Mouse (Mus musculus): ENCODE results near the gene BC049715. TPM values are rescaled to one million over a fixed set of nuclear protein-coding genes. Genes with fewer than 3 reads are reported as not detected.

BC049715 gene
- polyA plus RNA-seq, 1 experiment from 2014 or later, result 1.8 TPM

- no peak overlapping the region for H3K4me2 ChIP-seq (replicated peaks; ENCODE audit: low read depth)
- H3K27me3 ChIP-seq (replicated peaks; ENCODE audit: control insufficient read depth, insufficient read depth, low read length), result no peaks in the 10 kb centered on the region
- H3K36me3 ChIP-seq (ENCODE audit: control insufficient read depth, insufficient read depth), result no peaks in the 10 kb centered on the region
- 89% methylated on average over 8 of the region's 8 CpGs for WGBS
- H3K4me1 ChIP-seq (replicated peaks; ENCODE audit: control insufficient read depth, insufficient read depth, low read length), result 0 out of 2 replicates have a peak, but pooled peaks cover 4% of the 10 kb centered on the region
- H3K9me3 ChIP-seq (ENCODE audit: control insufficient read depth), result no peaks in the 10 kb centered on the region
- no peak for TF ChIP-seq CTCF (IDR thresholded peaks at IDR 0.05; ENCODE audit: low read depth)
- no peak overlapping the region for H3K27ac ChIP-seq (ENCODE audit: low read depth, low read length)
- no peak overlapping the region for H3K4me3 ChIP-seq (ENCODE audit: low read depth, low read length)
- ATAC-seq, result no peak
- H3K9ac ChIP-seq (ENCODE audit: low read depth, low read length), result no peak overlapping the region
These were observed 26.7 kb upstream of the BC049715 start for GRCm38 (mm10) chr6:136800710-136801109.

- H3K27me3 ChIP-seq (replicated peaks; ENCODE audit: control insufficient read depth, insufficient read depth, low read length), result no peaks in the 10 kb centered on the region
- 0 out of 2 replicates have a peak, but pooled peaks cover 4% of the 10 kb centered on the region for H3K4me1 ChIP-seq (replicated peaks; ENCODE audit: control insufficient read depth, insufficient read depth, low read length)
- H3K36me3 ChIP-seq (ENCODE audit: control insufficient read depth, insufficient read depth), result no peaks in the 10 kb centered on the region
- no peak overlapping the region for H3K27ac ChIP-seq (ENCODE audit: low read depth, low read length)
- no peaks in the 10 kb centered on the region for H3K9me3 ChIP-seq (ENCODE audit: control insufficient read depth)
- TF ChIP-seq CTCF (IDR thresholded peaks at IDR 0.05; ENCODE audit: low read depth), result no peak
- WGBS, result 67% methylated on average over 6 of the region's 6 CpGs
- no peak overlapping the region for H3K4me2 ChIP-seq (replicated peaks; ENCODE audit: low read depth)
- H3K9ac ChIP-seq (ENCODE audit: low read depth, low read length), result no peak overlapping the region
- no peak for ATAC-seq
- H3K4me3 ChIP-seq (ENCODE audit: low read depth, low read length), result no peak overlapping the region
These were observed 26.2 kb upstream of the BC049715 start for GRCm38 (mm10) chr6:136801274-136801673.

GRCm38 (mm10) chr6:136803093-136803738 is 24.2 kb upstream of the BC049715 start:
- no peak for TF ChIP-seq CTCF (IDR thresholded peaks at IDR 0.05; ENCODE audit: low read depth)
- H3K27me3 ChIP-seq (replicated peaks; ENCODE audit: control insufficient read depth, insufficient read depth, low read length), result no peaks in the 10 kb centered on the region
- no peak for ATAC-seq
- no peaks in the 10 kb centered on the region for H3K9me3 ChIP-seq (ENCODE audit: control insufficient read depth)
- H3K4me2 ChIP-seq (replicated peaks; ENCODE audit: low read depth), result peak overlapping the region; percentile 88
- no peaks in the 10 kb centered on the region for H3K36me3 ChIP-seq (ENCODE audit: control insufficient read depth, insufficient read depth)
- 0 out of 2 replicates have a peak, but pooled peaks cover 7% of the 10 kb centered on the region for H3K4me1 ChIP-seq (replicated peaks; ENCODE audit: control insufficient read depth, insufficient read depth, low read length)
- peak overlapping the region; percentile 82 for H3K9ac ChIP-seq (ENCODE audit: low read depth, low read length)
- H3K27ac ChIP-seq (ENCODE audit: low read depth, low read length), result peak overlapping the region; percentile 99
- WGBS, result 7% methylated on average over 12 of the region's 12 CpGs
- H3K4me3 ChIP-seq (ENCODE audit: low read depth, low read length), result peak overlapping the region; percentile 68

GRCm38 (mm10) chr6:136803739-136804633 is 23.4 kb upstream of the BC049715 start, which contains the start of gene Hist4h4:
Gene Hist4h4, minus strand, starts transcription at chr6:136804415.
- no peaks in the 10 kb centered on the region for H3K27me3 ChIP-seq (replicated peaks; ENCODE audit: control insufficient read depth, insufficient read depth, low read length)
- H3K9me3 ChIP-seq (ENCODE audit: control insufficient read depth), result no peaks in the 10 kb centered on the region
- TF ChIP-seq CTCF (IDR thresholded peaks at IDR 0.05; ENCODE audit: low read depth), result no peak
- H3K36me3 ChIP-seq (ENCODE audit: control insufficient read depth, insufficient read depth), result no peaks in the 10 kb centered on the region
- ATAC-seq, result peak; percentile 38
- H3K4me2 ChIP-seq (replicated peaks; ENCODE audit: low read depth), result peak within 1 kb of the TSS; percentile 88
- H3K4me1 ChIP-seq (replicated peaks; ENCODE audit: control insufficient read depth, insufficient read depth, low read length), result 0 out of 2 replicates have a peak, but pooled peaks cover 7% of the 10 kb centered on the region
- peak within 1 kb of the TSS; percentile 99 for H3K27ac ChIP-seq (ENCODE audit: low read depth, low read length)
- peak within 1 kb of the TSS; percentile 68 for H3K4me3 ChIP-seq (ENCODE audit: low read depth, low read length)
- WGBS, result under 1% methylated on average over 50 of the region's 50 CpGs
- H3K9ac ChIP-seq (ENCODE audit: low read depth, low read length), result peak within 1 kb of the TSS; percentile 82

GRCm38 (mm10) chr6:136804705-136805408 is 22.6 kb upstream of the BC049715 start:
- peak; percentile 23; the same call in 1 of the 2 replicates for TF ChIP-seq CTCF (IDR thresholded peaks at IDR 0.05; ENCODE audit: low read depth)
- Histone ChIP-seq H3K27ac (ENCODE audit: low read depth, low read length) (peak overlapping the region; percentile 99), H3K4me3 (ENCODE audit: low read depth, low read length) (peak overlapping the region; percentile 68), H3K4me2 (replicated peaks; ENCODE audit: low read depth) (peak overlapping the region; percentile 88), H3K36me3 (ENCODE audit: control insufficient read depth, insufficient read depth) (no peaks in the 10 kb centered on the region), H3K27me3 (replicated peaks; ENCODE audit: control insufficient read depth, insufficient read depth, low read length) (no peaks in the 10 kb centered on the region), H3K4me1 (replicated peaks; ENCODE audit: control insufficient read depth, insufficient read depth, low read length) (0 out of 2 replicates have a peak, but pooled peaks cover 7% of the 10 kb centered on the region), H3K9ac (ENCODE audit: low read depth, low read length) (no peak overlapping the region), H3K9me3 (ENCODE audit: control insufficient read depth) (no peaks in the 10 kb centered on the region)
- no peak for ATAC-seq
- WGBS, result 16% methylated on average over 9 of the region's 9 CpGs
